Mouse (Mus musculus) bone marrow, adult 2 months (tissue): ENCODE measurements around the gene Syt13. TPM values are rescaled to one million over a fixed set of nuclear protein-coding genes. Genes with fewer than 3 reads are reported as not detected.

Source experiments
- H3K27ac ChIP-seq: fragments of 200-500 bp; 2 replicates; pipeline ENCODE4 v1.5.1; 2012; ENCODE audit warnings: low read depth, mild to moderate bottlenecking, control low read depth, inconsistent platforms, low read length; ENCODE audit not compliant: control insufficient read depth, poor library complexity, insufficient read depth
- H3K4me1 ChIP-seq: fragments of 200-500 bp; 2 replicates; pipeline ENCODE4 v1.6.1; 2011; ENCODE audit warnings: low read length; ENCODE audit not compliant: control insufficient read depth, insufficient read depth
- H3K4me3 ChIP-seq: fragments of 200-500 bp; replicated peaks from 2 replicates; pipeline ENCODE3; 2011; ENCODE audit warnings: mild to moderate bottlenecking, low read depth, low read length, control low read depth; ENCODE audit not compliant: control insufficient read depth
- CTCF ChIP-seq: fragments of 200-500 bp; IDR thresholded peaks from 2 replicates; pipeline ENCODE4 v1.5.1; 2011; ENCODE audit warnings: low read length, control low read depth; ENCODE audit not compliant: control insufficient read depth, insufficient read depth
- POLR2A ChIP-seq: fragments of 200-500 bp; IDR thresholded peaks from 2 replicates; pipeline ENCODE4 v1.6.1; 2011; ENCODE audit warnings: low read depth, mild to moderate bottlenecking, control low read depth, low read length, borderline replicate concordance; ENCODE audit not compliant: control insufficient read depth
- WGBS: fragments of 180-500 bp; shearing (Covaris S2); methylation state at CpG from one replicate; pipeline ENCODE4 v1.1.7; 2018; 5-methylcytosine and 5-hydroxymethylcytosine counted together
- polyA plus RNA-seq: library from polyadenylated mRNA; stranded (reverse); fragments of >200 nt; gene quantifications from 2 replicates; pipeline ENCODE4 v1.2.4, GENCODE M21; 2011; ENCODE audit warnings: low replicate concordance; ENCODE audit not compliant: missing spikeins, insufficient read depth, insufficient read length

Syt13 gene
- polyA plus RNA-seq, 1 experiment, result not detected

DNA sequence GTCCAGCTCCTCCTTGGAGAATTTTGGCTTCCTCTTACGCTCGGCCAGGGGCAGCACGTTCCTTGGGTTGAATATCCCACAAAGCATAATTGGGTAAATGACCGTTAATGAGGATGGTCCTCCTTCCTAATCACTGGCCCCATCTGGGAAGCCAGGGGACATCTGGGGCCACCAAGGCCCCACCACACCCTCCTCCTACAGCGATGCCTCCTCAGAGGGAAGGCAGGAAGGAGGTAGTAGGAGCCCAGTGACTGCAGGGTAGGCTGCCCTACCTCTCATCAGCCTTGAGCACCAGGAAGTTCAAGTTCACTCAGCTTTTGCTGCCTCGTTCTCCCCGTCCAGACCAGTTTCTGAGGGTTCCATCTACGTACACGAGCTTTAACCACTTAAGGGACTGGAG is 74.7 kb downstream of the Syt13 start:
- Histone ChIP-seq H3K27ac (no peak overlapping the region), H3K4me1 (no peaks in the 10 kb centered on the region), H3K4me3 (no peak overlapping the region)
- no peak for TF ChIP-seq CTCF
- TF ChIP-seq POLR2A, result no peak
- WGBS, result 89% methylated on average over 9 of the region's 9 CpGs

DNA sequence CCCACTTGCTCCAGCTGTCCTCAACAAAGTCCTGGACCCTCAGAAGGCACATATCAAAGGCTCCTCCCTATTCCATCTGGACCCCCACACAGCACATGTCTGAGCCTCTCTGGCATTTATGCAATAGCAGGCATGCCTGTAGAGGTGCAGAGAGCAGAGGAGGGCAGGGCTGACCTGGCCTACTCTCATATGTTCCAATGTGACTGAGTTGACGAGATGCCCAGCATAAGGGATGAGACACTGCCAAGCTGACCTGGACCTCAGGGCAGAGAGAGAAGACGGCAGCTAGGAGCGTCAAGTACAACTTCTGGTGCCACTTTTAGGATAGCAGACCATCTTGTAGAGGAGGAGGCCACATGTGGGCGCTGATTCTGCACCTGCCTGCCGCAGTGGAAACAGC is 77.1 kb downstream of the Syt13 start:
- Histone ChIP-seq H3K4me1 (no peaks in the 10 kb centered on the region), H3K27ac (no peak overlapping the region), H3K4me3 (no peak overlapping the region)
- TF ChIP-seq POLR2A, result no peak
- no peak for TF ChIP-seq CTCF
- WGBS, result 80% methylated on average over 5 of the region's 5 CpGs

DNA sequence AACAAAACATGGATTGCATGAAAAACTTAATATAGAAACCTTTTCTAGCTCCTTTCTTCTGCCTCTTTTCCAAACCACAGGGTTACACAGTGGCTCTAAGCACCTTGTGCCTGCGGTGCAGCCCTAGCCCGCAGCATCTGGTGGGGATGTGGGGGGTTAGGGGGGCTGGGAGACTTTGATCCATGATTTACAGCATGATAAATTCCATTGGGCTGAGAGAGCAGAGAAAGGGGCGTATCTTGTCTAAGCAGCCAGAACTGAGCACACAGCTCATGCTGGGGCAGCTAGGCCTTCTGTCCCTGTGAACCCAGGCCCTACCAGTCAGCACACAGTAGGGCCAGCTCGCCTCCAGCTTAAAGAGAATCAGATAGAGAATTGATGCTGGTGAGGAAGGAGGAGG is 90.1 kb downstream of the Syt13 start:
- TF ChIP-seq POLR2A (no peak), CTCF (no peak)
- H3K4me1 ChIP-seq, result no peaks in the 10 kb centered on the region
- H3K4me3 ChIP-seq, result no peak overlapping the region
- H3K27ac ChIP-seq, result no peak overlapping the region
- WGBS, result 84% methylated on average over 4 of the region's 4 CpGs

Other genes starting within 250 kb of the Syt13 start
- 3.0 and 7.6 TPM in 2 replicates for gene Prdm11, start 131.1 kb downstream of the Syt13 start, polyA plus RNA-seq